Mouse (Mus musculus): ENCODE data around the gene Fgf15.
A peak's percentile ranks its signal among the peaks of the same experiment; 100 is the strongest.
"Not testable (repeated sequence)": the region's sequence is repeated elsewhere in the genome, so short reads cannot be mapped to it uniquely, and the experiment has no call there.

Gene Fgf15

GRCm38 (mm10) chr7:144896294-144897218, at the start of gene Fgf15:
Gene Fgf15 (plus strand): TSS chr7:144896531.
- peak; percentile 58 for DNase-seq

DNA sequence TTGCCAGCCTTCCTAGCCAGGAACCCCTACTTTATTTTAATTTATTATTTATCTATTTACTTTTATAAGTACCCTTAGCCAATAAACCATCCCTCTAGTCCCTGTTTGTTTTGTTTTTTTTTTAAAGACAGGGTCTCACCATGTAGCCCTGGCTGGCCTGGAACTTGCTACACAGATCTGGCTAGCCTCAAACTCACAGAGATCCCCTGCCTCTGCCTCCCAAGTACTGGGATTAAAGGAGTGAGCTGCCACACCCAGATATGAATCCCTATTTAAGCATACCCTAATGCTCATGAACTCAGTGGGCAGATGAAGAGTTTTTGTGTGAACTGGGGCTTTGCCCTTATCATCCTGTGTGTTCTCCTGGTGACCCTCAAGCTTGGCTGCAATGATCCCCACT, 49.3 kb upstream of the Fgf15 start, which contains the start of gene Fgf4:
Gene Fgf4, plus strand, starts transcription at position 301 of the 400 bp plus-strand sequence.
- no peak for DNase-seq

GRCm38 (mm10) chr7:144851321-144851720, 45.0 kb upstream of the Fgf15 start:
- no peak for DNase-seq

- no peak for DNase-seq
Measured at GRCm38 (mm10) chr7:144854966-144855365, 41.4 kb upstream of the Fgf15 start.

- no peak for DNase-seq
Measured at GRCm38 (mm10) chr7:144857158-144857557, 39.2 kb upstream of the Fgf15 start.

DNA sequence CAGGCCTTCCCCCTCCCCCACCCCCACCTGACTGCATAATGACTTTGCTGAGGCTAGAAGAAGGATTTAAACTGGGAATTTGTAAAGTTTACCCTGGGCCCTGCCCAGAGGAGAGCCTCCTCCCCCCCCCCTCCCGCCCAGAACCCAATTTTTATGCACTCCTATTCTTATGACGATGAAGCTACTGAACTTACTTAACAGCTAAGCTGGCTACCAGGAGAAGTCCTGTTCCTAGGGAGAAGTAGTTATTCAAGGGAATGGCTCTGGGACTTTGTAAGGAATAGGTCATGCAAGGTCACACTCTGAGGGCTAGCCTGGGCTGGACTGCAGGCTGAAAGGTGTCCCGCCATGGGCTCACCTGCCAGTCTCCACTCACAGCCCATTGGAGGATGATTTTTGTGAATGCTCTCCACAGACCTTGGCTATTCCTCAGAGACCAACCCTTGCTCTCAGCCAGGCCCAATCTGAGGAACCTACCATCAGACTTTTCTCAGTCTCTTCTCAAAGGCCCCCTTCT, 38.4 kb upstream of the Fgf15 start:
- no peak for DNase-seq

- no peak for DNase-seq
Measured at GRCm38 (mm10) chr7:144858702-144859101, 37.6 kb upstream of the Fgf15 start.

DNA sequence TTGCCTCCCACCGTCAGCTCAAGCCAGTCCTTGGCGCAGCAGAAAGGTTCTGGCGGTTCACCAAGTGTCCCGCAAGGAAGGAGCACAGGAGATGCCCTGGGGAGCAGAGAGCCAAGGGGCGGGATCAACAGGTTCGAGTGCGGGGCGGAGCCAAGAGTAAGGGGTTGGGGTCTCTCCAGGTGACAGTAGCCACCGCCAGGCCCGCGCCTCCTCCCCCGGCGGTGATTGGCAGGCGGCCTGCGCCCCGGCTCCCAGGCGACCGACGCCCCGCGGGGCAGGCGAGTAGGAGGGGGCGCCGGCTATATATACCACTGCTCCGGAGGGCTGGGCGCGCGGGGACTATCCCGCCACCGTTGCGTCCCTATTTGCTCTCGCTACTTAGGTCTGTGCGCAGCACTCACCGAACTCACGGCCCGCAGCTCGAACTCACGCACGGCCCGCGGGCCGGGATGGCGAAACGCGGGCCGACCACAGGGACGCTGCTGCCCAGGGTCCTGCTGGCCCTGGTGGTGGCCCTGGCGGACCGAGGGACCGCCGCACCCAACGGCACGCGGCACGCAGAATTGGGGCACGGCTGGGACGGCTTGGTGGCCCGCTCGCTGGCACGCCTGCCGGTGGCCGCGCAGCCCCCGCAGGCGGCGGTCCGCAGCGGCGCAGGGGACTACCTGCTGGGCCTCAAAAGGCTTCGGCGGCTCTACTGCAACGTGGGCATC, 35.1 kb upstream of the Fgf15 start:
- no peak for DNase-seq

- no peak for DNase-seq
Measured at GRCm38 (mm10) chr7:144861769-144862070, 34.6 kb upstream of the Fgf15 start.

DNA sequence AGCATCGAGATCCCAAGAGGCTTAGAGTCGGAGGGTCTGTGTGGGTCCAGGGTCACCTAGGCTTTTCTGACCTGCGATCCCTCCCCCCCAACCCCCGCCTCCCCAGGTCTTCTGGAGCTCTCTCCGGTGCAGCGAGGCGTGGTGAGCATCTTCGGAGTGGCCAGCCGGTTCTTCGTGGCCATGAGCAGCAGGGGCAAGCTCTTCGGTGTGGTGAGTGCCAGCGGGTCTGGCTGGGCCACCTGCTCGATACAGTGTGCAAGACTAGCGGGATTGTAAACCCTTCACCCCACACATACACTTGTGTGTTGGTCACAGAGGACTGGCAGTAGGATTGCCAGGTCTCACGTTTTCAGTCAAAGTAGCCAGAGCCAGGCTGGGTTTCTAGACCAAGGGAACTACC, 34.2 kb upstream of the Fgf15 start:
- DNase-seq, result no peak

GRCm38 (mm10) chr7:144862712-144863111, 33.6 kb upstream of the Fgf15 start:
- DNase-seq, result no peak

DNA sequence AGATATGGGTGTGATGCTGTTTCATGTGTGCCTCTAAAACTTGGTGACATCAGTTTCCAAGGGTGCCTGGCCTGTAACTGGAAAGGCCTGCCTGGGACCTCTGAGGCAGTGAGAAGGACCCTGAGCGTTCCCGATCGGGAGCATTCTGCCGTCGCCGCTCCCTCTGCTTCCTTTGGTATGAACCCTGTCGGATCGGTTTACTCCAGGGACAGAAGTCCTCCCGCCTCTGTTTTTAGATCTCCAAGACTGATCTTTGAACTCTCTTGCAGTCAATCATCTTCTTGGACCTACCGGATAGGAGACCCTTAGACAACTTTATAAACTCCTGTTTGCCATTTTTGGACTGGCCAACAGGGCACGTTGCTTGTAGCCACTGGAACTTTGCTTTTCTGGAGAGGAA, 33.1 kb upstream of the Fgf15 start:
- DNase-seq, result peak; percentile 38

GRCm38 (mm10) chr7:144864160-144864670, 32.1 kb upstream of the Fgf15 start:
- DNase-seq, result no peak

DNA sequence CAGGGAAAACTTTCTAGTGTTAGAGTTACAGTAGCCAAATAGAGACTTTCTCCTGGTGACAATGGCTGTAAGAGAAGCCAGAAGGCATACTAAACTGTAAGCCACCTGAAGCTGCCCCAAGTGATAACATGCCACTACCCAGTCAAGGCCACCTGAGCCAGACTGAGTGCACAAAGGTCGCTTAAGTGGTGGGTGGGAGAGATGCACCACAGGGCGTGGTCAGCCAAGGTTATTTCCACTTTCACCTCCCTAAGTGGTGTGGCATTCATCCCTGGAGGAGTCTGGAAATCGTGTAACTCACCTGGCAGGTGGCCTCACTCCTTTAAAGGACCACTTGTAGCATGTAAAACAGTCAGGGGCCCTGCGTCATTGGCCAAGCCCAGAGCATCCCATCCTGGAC, 29.2 kb upstream of the Fgf15 start:
- no peak for DNase-seq

GRCm38 (mm10) chr7:144867602-144868001, 28.7 kb upstream of the Fgf15 start:
- DNase-seq, result no peak

- no peak for DNase-seq
Measured at GRCm38 (mm10) chr7:144872420-144872819, 23.9 kb upstream of the Fgf15 start.

GRCm38 (mm10) chr7:144873160-144873559, 23.2 kb upstream of the Fgf15 start:
- DNase-seq, result no peak

DNA sequence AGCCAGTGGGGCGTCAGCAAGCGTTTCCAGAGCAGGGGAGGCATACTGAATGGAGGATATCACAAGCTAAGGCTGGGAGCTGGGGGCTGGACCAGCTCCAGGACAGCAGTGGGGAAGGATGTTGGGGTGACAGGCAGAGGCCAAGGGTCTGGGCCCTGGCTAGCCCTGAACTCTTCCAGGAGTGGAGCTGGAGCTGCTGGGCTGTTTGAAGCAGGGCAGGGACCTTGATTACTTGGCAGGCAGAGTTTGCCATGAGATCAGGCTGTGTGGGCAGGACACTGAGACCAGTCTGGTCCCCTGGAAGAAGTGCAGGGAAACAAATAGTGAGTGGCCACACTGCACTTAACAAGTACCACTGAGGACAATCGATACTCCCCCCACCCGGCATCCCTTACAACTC, 22.1 kb upstream of the Fgf15 start:
- no peak for DNase-seq

- DNase-seq, result no peak
Measured at GRCm38 (mm10) chr7:144878401-144878800, 17.9 kb upstream of the Fgf15 start.

DNA sequence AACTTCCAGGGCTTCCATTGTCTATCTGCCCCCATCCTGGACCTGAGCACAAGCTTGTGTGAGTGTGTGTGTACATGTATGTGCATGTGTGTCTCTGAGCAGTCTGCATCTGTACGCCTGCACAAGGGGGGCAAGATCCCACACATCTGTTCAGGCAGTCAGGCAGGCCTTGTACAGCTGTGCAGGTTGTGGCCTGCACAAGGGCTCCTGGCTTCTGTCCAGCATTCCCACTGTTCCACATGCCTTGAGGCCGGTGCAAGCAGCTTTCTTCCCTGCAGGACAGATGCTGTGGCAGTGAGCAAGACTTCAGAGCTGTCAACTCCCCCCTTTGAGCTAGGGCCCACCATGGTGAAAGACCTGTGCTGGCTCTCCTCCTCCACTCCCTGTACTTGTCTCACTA, 13.2 kb upstream of the Fgf15 start:
- DNase-seq, result peak; percentile 37

DNA sequence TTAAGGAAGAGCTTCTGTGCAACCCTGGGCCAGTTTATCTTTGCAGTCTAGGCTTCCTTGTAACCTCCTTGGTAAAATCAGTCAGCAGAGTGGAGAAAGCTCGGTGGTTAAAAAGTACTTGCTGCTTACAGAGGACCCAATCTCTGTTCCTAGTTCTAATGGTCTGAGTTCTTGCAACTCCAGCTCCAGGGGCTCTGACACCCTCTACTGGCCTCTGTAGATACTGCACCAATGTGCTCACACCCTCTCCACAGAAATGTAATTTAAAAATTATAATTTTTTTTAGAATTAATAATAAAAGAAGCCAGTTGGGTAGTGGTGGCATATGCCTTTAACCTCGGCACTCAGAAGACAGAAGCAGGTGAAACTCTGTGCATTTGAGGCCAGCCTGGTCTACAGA, 8.7 kb upstream of the Fgf15 start:
- no peak for DNase-seq

GRCm38 (mm10) chr7:144888564-144889299, 7.6 kb upstream of the Fgf15 start:
- DNase-seq, result peak; percentile 41

- DNase-seq, result not testable (repeated sequence)
Measured at GRCm38 (mm10) chr7:144890661-144891060, 5.7 kb upstream of the Fgf15 start.
